Mouse (Mus musculus) cerebellum, adult 9-10 months (tissue): Measurements from ENCODE around the gene Gpc5.
"Not testable (repeated sequence)": the region's sequence is repeated elsewhere in the genome, so short reads cannot be mapped to it uniquely, and the experiment has no call there.

Source experiments
- DNase-seq: peaks from one replicate; pipeline ENCODE4 v3.0.0; 2022

Gpc5 gene

GRCm38 (mm10) chr14:115092081-115092480 lies at the start of gene Gpc5:
Gpc5 (plus strand) TSS chr14:115092215.
- peak; percentile 64 for DNase-seq

- DNase-seq = peak; percentile 15
These were observed 49.4 kb upstream of the Gpc5 start for GRCm38 (mm10) chr14:115042660-115043059.

- no peak for DNase-seq
These were observed 48.0 kb upstream of the Gpc5 start for GRCm38 (mm10) chr14:115044016-115044415.

GRCm38 (mm10) chr14:115045712-115046111 lies 46.3 kb upstream of the Gpc5 start:
- DNase-seq = no peak

GRCm38 (mm10) chr14:115047316-115047715 lies 44.7 kb upstream of the Gpc5 start:
- no peak for DNase-seq

- DNase-seq = no peak
These were observed 43.8 kb upstream of the Gpc5 start for GRCm38 (mm10) chr14:115047990-115048862.

GRCm38 (mm10) chr14:115048863-115049566 lies 43.0 kb upstream of the Gpc5 start:
- no peak for DNase-seq

GRCm38 (mm10) chr14:115049831-115050230 lies 42.2 kb upstream of the Gpc5 start:
- no peak for DNase-seq

- no peak for DNase-seq
These were observed 40.8 kb upstream of the Gpc5 start for GRCm38 (mm10) chr14:115051106-115051760.

- no peak for DNase-seq
These were observed 39.6 kb upstream of the Gpc5 start for GRCm38 (mm10) chr14:115052371-115052770.

- DNase-seq = no peak
These were observed 37.8 kb upstream of the Gpc5 start for GRCm38 (mm10) chr14:115054252-115054651.

GRCm38 (mm10) chr14:115057524-115057923 lies 34.5 kb upstream of the Gpc5 start:
- no peak for DNase-seq

GRCm38 (mm10) chr14:115066164-115066563 lies 25.9 kb upstream of the Gpc5 start:
- DNase-seq = not testable (repeated sequence)

- DNase-seq = peak; percentile 10
These were observed 21.5 kb upstream of the Gpc5 start for GRCm38 (mm10) chr14:115070534-115070933.

- DNase-seq = no peak
These were observed 14.7 kb upstream of the Gpc5 start for GRCm38 (mm10) chr14:115077340-115077739.

GRCm38 (mm10) chr14:115078064-115078463 lies 14.0 kb upstream of the Gpc5 start:
- DNase-seq = no peak

GRCm38 (mm10) chr14:115081728-115082502 lies 10.1 kb upstream of the Gpc5 start:
- no peak for DNase-seq

GRCm38 (mm10) chr14:115090516-115090915 lies 1.5 kb upstream of the Gpc5 start:
- no peak for DNase-seq

GRCm38 (mm10) chr14:115092510-115092909 lies 495 bp downstream of the Gpc5 start:
- no peak for DNase-seq

GRCm38 (mm10) chr14:115092952-115093351 lies 937 bp downstream of the Gpc5 start:
- no peak for DNase-seq

- DNase-seq = no peak
These were observed 8.7 kb downstream of the Gpc5 start for GRCm38 (mm10) chr14:115100617-115101299.

GRCm38 (mm10) chr14:115106326-115106725 lies 14.3 kb downstream of the Gpc5 start:
- DNase-seq = no peak
